Mouse (Mus musculus) G1E (cell line): ENCODE results near the gene Spata33.

ENCODE experiments used
- CTCF ChIP-seq: IDR thresholded peaks from 2 replicates; pipeline ENCODE4 v1.5.1; 2012; ENCODE audit warnings: low read depth, low read length, inconsistent platforms, mixed read lengths
- GATA1 ChIP-seq: IDR thresholded peaks from 2 replicates; pipeline ENCODE4 v1.6.1; 2012; ENCODE audit warnings: borderline replicate concordance, low read length, inconsistent platforms, mixed read lengths
- GATA2 ChIP-seq: IDR thresholded peaks from 2 replicates; pipeline ENCODE4 v1.6.1; 2012; ENCODE audit warnings: low read depth, low read length, inconsistent platforms, borderline replicate concordance
- POLR2AphosphoS5 ChIP-seq: IDR thresholded peaks from 2 replicates; pipeline ENCODE4 v1.6.1; 2012; ENCODE audit warnings: low read depth, low read length, inconsistent platforms; ENCODE audit not compliant: insufficient replicate concordance
- TAL1 ChIP-seq: conservative IDR thresholded peaks from 2 replicates; pipeline ENCODE4 v1.6.1; 2012; ENCODE audit warnings: low read depth, low read length, inconsistent platforms, mixed read lengths

GRCm38 (mm10) chr8:123257114-123257513 lies 44.5 kb downstream of the Spata33 start:
- TF ChIP-seq CTCF (no peak), GATA1 (no peak), POLR2AphosphoS5 (no peak), TAL1 (no peak), GATA2 (no peak)
